Mouse (Mus musculus): ENCODE results near the gene Slc35f6. TPM values are rescaled to one million over a fixed set of nuclear protein-coding genes. Genes with fewer than 3 reads are reported as not detected.

Gene Slc35f6
- total RNA-seq, 1 experiment: 40.0 TPM

- H3K9ac ChIP-seq (ENCODE audit: insufficient read depth, low read depth, low read length, poor library complexity, severe bottlenecking): no peak overlapping the region
- H3K4me3 ChIP-seq (ENCODE audit: insufficient read depth in 1 of 2, low read depth in 1 of 2, low read length in 2 of 2, poor library complexity in 1 of 2, severe bottlenecking in 1 of 2): no peak overlapping the region
- no peaks in the 10 kb centered on the region for H3K36me3 ChIP-seq (ENCODE audit: control insufficient read depth, insufficient read depth, low read length, poor library complexity, severe bottlenecking)
- no peak for DNase-seq (ENCODE audit: low read depth, low spot score)
- TF ChIP-seq HCFC1 (IDR thresholded peaks at IDR 0.05; ENCODE audit: borderline replicate concordance, insufficient read depth, low read length) (no peak), ZNF384 (IDR thresholded peaks at IDR 0.05; ENCODE audit: low read depth, low read length) (no peak), MAFK (IDR thresholded peaks at IDR 0.05; ENCODE audit: insufficient read depth, low read depth, low read length) (no peak), CHD2 (IDR thresholded peaks at IDR 0.05; ENCODE audit: low read depth, low read length) (no peak)
- H3K9me3 ChIP-seq (ENCODE audit: control insufficient read depth, insufficient read depth, low read depth, low read length): no peaks in the 10 kb centered on the region
- no peaks in the 10 kb centered on the region for H3K4me1 ChIP-seq (ENCODE audit: control insufficient read depth in 2 of 2, insufficient read depth in 2 of 2, low read length in 2 of 2, poor library complexity in 1 of 2)
- no peak overlapping the region for H3K27ac ChIP-seq (ENCODE audit: insufficient read depth, low read depth, low read length, poor library complexity, severe bottlenecking)
- in situ Hi-C loops (cut with MboI; ENCODE audit: low sequenced_read_pairs in 2 of 2, unreplicated experiment in 2 of 2): no loop called here
Observed at GRCm38 (mm10) chr5:30701866-30702265, 54.1 kb downstream of the Slc35f6 start.

Other genes starting within 250 kb of the Slc35f6 start
- 0.18 and 0.26 TPM in 2 replicates for gene Otof, start 186.0 kb upstream of the Slc35f6 start, total RNA-seq (2012; rRNA removed)
- not detected in 2 replicates for gene 1700001C02Rik, start 181.9 kb upstream of the Slc35f6 start, total RNA-seq (2012; rRNA removed)
- gene Cib4, start 102.1 kb upstream of the Slc35f6 start, total RNA-seq (2012; rRNA removed): not detected in 2 replicates
- gene Kcnk3, start 59.8 kb upstream of the Slc35f6 start, total RNA-seq (2012; rRNA removed): 0.16 and 0.31 TPM in 2 replicates
- 102 and 146 TPM in 2 replicates for gene Cenpa, start 18.8 kb downstream of the Slc35f6 start, total RNA-seq (2012; rRNA removed)
- 5.3 and 12.4 TPM in 2 replicates for gene Dpysl5, start 63.6 kb downstream of the Slc35f6 start, total RNA-seq (2012; rRNA removed)
- 2.3 and 3.8 TPM in 2 replicates for gene Mapre3, start 166.7 kb downstream of the Slc35f6 start, total RNA-seq (2012; rRNA removed)
- gene Tmem214, start 220.1 kb downstream of the Slc35f6 start, total RNA-seq (2012; rRNA removed): 66.9 and 90.3 TPM in 2 replicates
- gene Agbl5, start 240.8 kb downstream of the Slc35f6 start, total RNA-seq (2012; rRNA removed): 17.0 and 19.7 TPM in 2 replicates

Measured in ES-E14 (cell line).